Mouse (Mus musculus) mature B cell (primary cell): Measurements from ENCODE around the gene Pum1.

Experiments
- in situ Hi-C: fragments of 300-500 bp; cut with MboI; formaldehyde crosslinking; loops from 2 replicates; pipeline ENCODE4 v1.14.3; 2019

Gene Pum1

DNA sequence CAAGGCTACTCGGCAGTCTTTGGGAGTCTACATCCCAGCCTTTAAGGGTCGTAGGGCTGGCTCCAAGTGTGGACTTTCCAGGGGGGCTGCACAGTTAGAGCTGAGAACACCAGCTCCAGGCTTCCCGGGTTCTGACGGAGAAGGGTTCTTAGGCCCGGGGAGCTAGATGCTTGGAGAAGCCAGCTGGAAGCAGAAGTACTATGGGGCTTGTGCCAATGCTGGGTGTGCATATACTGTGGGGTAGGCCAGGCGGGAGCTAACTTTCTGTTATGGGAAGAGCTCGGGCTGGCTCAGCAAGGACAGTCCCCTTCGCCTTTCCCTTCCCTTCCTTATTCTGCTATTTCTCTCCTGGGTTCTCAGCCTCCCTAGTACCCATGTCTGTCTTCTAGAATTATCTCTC is 152.7 kb downstream of the Pum1 start:
- in situ Hi-C loops, result no loop called here

DNA sequence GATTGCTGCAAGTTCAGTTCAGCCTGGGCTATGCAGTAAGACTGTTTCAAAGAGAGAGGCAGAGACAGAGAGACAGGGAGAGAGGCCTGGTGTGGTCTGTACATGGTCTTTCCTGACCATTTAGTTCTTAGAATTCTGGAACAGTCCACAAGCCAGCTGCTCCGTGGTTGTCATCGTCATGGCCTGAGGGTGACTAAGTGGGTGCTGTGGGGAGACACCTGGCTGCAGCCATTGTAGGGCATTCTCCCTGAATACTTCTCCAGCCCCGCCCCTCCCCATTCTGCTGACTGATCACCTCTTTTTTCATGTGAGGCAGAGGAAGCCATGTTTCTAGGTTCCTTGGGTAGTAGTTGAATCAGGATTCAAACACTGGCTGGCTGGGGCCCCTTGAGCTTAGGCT is 156.7 kb downstream of the Pum1 start:
- in situ Hi-C loops, result no loop called here

DNA sequence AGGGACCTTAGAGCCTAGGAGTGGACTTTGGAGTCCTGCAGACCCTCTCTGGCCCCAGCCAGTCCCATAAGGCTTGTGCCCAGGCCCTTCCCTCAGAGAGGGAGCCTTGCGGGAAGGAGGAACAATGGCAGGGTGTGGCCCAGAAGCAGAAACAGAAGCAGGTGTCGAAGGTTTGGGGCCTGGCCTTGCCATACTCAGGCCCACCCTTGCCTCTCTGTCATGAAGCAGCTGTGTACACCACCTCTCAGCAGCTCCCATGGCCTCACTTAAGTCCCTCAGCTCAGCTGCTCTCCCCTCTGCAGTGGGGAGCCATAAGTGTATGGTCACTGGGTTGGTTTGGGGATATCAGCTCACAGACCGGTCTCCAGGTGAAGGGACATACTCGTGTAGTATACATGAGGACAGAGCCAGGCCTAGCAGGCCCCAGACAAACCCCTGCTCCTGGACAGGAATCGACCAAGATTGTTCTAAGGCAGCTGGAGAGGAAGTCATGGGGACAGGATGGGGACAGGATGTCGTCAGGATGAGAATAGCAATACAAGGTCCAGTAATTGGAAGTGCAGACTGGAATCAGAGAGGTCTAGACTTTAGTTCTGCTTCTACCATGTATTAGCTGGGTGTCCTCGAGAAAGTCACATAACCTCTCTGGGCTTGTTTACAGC is 157.6 kb downstream of the Pum1 start:
- in situ Hi-C loops, result no loop called here

DNA sequence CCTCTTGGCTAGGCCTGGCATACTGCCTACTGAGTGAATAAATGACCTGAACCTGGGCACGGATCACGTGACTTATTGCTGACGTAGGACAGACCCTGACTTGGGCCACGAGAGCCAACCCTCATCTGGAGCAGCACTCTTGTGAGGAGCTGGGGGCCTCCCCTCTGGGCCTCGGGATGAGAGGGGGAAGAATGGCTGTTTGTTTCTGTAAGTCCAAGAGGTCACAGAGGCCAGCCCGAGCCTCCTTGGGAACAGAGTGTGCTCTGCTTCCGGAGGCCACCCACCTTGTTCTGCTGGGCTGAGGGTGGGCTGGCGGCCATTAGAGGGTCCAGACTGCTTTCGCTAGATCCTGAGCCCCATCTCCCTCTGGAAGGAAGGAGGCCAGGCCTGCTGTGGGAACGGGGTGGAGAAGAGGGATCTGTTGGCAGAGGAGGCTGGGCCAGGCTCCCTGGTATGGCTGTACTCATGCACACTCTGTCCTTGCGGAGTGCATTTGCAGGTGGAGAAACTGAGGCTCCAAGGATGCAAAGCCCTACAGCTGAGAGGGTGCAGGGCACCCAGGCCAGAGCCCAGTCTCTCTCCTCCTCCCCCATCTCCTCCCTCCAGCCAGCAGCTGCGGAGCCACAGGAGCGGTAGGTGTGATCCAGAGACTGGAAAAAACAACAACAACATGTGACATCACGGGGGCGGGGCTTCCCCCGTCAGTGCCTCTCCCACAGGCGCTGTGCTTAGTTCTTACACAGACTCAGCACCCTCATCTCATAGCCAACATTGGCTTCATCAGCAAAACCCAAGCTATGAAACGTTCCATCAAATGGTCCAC is 165.9 kb downstream of the Pum1 start:
- in situ Hi-C loops, result no loop called here
